Mouse (Mus musculus) embryonic facial prominence, embryonic 11.5 days (tissue): ENCODE results near the gene Cacna1i. TPM values are rescaled to one million over a fixed set of nuclear protein-coding genes. Genes with fewer than 3 reads are reported as not detected.

ENCODE experiments used
- ATAC-seq: fragments of 200-750 bp; cut with Nextera tagmentation; replicated peaks from 2 replicates; pipeline ENCODE4 v1.8.0; 2017; ENCODE audit warnings: low read depth; ENCODE audit not compliant: insufficient number of reproducible peaks, low FRiP score, low TSS enrichment
- DNase-seq: peaks from one replicate; pipeline ENCODE4 v3.0.0-alpha.2; 2015; ENCODE audit warnings: low spot score
- H3K27ac ChIP-seq: fragments of 300-500 bp; sonication (generic); replicated peaks from 2 replicates; pipeline ENCODE4 v1.5.1; 2014; ENCODE audit warnings: mild to moderate bottlenecking, low read depth, low read length, control low read depth
- H3K27me3 ChIP-seq: fragments of 300-500 bp; sonication (generic); 2 replicates; pipeline ENCODE4 v1.6.1; 2014; ENCODE audit warnings: mild to moderate bottlenecking, low read length, moderate library complexity, mixed read lengths; ENCODE audit not compliant: control insufficient read depth, insufficient read depth
- H3K36me3 ChIP-seq: fragments of 300-500 bp; sonication (generic); replicated peaks from 2 replicates; pipeline ENCODE4 v1.6.1; 2014; ENCODE audit warnings: low read depth, mild to moderate bottlenecking, low read length, moderate library complexity, mixed read lengths; ENCODE audit not compliant: control insufficient read depth, insufficient read depth
- H3K4me1 ChIP-seq: fragments of 300-500 bp; sonication (generic); 2 replicates; pipeline ENCODE4 v1.6.1; 2014; ENCODE audit warnings: low read length, mixed read lengths; ENCODE audit not compliant: control insufficient read depth, insufficient read depth
- H3K4me2 ChIP-seq: fragments of 300-500 bp; sonication (generic); 2 replicates; pipeline ENCODE4 v1.6.1; 2014; ENCODE audit warnings: low read depth, mild to moderate bottlenecking, control low read depth, low read length, moderate library complexity
- H3K4me3 ChIP-seq: fragments of 300-500 bp; sonication (generic); 2 replicates; pipeline ENCODE4 v1.5.1; 2014; ENCODE audit warnings: low read depth, low read length, control low read depth
- H3K9ac ChIP-seq: fragments of 300-500 bp; sonication (generic); replicated peaks from 2 replicates; pipeline ENCODE4 v1.6.1; 2014; ENCODE audit warnings: mild to moderate bottlenecking, control low read depth, low read length
- H3K9me3 ChIP-seq: fragments of 300-500 bp; sonication (generic); replicated peaks from 2 replicates; pipeline ENCODE4 v1.6.1; 2016; ENCODE audit warnings: mild to moderate bottlenecking, low read length, inconsistent platforms, mixed read lengths; ENCODE audit not compliant: control insufficient read depth
- WGBS: fragments of 180-500 bp; shearing (Covaris S2); extraction: QIAGEN DNeasy Blood & Tissue Kit; methylation state at CpG from one replicate; pipeline ENCODE4 v1.1.7; 2014; 5-methylcytosine and 5-hydroxymethylcytosine counted together
- polyA plus RNA-seq: library from polyadenylated mRNA; unstranded; fragments of >200 nt; fragmentation: Nextera tagmentation; extraction: Ambion mirVana; gene quantifications from 2 replicates; pipeline ENCODE4 v1.2.1, GENCODE M21; 2014

Cacna1i gene
- polyA plus RNA-seq, 1 experiment from 2014 or later = not detected

DNA sequence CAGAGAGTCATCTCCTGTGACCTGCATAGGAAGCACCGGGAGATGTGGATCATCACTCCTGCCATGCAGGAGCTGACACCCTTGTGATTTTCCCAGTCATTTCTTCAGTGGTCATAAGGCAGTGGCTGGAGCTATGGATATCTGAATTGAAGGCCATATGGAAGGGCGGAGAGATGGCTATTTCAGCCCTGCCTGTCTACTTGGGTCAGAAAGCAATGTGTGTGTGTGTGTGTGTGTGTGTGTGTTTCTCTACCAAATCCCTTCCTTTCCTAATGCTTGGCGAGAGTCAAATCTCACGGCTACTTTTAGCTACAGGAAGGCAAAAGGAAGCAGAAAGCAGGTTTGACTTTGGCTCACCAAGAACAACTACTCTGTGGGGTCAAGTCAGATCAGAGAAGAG is 39.9 kb downstream of the Cacna1i start:
- Histone ChIP-seq H3K27ac (no peak overlapping the region), H3K27me3 (no peaks in the 10 kb centered on the region), H3K4me1 (no peaks in the 10 kb centered on the region), H3K9me3 (no peaks in the 10 kb centered on the region), H3K4me3 (no peak overlapping the region), H3K36me3 (no peaks in the 10 kb centered on the region), H3K4me2 (no peak overlapping the region), H3K9ac (no peak overlapping the region)
- ATAC-seq (no peak), DNase-seq (no peak)
- WGBS = 90% methylated on average over 4 of the region's 4 CpGs

DNA sequence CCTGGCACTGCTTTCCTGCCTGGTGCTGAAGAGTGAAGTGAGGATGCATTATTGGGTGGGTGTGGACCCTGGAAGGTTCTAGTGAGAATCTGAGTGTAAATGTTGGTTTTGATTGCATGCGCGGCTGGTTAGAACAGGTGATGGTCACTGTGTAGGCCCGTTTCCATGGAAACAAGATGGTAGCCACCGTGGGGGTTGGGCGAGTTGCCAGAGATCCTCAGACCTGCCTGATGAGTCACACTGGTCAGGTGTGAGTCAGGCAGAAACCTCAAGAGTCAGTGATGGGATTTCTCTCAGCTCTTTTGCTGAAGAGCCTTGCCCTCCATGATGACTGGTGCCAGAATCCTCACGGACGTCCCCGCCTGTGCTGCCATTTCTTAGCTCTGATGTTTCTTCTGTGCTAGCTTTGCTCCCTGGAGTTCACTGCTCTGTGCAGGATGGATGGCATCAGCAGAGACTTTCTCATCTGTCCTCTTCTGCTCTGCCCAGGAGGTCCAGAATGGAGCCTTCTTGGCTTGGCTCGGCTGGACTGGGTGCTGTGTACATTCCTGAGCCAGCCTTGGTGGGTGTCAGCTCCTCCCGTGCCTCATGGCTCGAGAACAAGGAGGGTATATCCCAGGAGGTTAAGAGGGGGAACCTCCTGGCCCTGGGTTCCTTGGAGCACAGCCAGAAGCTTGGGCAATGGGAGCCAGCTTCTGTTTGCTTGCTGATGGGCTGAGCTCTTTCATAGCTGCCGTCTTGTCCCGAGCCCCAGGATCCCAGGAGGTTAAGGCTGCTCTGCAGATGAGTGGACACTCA is 40.9 kb downstream of the Cacna1i start:
- Histone ChIP-seq H3K9ac (no peak overlapping the region), H3K4me3 (no peak overlapping the region), H3K27ac (no peak overlapping the region), H3K36me3 (no peaks in the 10 kb centered on the region), H3K9me3 (no peaks in the 10 kb centered on the region), H3K27me3 (no peaks in the 10 kb centered on the region), H3K4me1 (no peaks in the 10 kb centered on the region), H3K4me2 (no peak overlapping the region)
- WGBS = 86% methylated on average over 13 of the region's 13 CpGs
- DNase-seq (no peak), ATAC-seq (no peak)

DNA sequence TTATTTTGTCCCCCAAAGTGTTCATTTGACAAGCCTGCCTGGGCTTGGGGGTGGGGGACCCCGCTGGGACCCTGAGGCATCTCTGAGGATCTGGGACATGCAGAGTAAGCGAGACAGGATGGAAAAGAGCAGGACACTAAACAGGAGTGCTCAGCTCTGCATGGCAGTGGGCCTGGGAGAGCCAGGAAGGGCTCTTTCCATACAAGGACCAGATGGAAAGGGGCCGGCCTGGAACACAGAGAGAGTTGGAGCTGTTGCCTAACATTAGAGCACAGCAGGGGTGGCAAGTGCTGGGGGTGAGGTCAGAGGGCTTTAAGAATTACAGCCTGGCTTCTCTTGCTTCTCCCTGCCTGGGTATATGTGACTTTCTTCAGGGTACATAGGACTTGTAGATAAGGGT is 43.2 kb downstream of the Cacna1i start:
- Histone ChIP-seq H3K9me3 (no peaks in the 10 kb centered on the region), H3K4me1 (no peaks in the 10 kb centered on the region), H3K36me3 (no peaks in the 10 kb centered on the region), H3K27me3 (no peaks in the 10 kb centered on the region), H3K27ac (no peak overlapping the region), H3K4me3 (no peak overlapping the region), H3K9ac (no peak overlapping the region), H3K4me2 (no peak overlapping the region)
- ATAC-seq (no peak), DNase-seq (no peak)
- WGBS = 65% methylated on average over 3 of the region's 3 CpGs

DNA sequence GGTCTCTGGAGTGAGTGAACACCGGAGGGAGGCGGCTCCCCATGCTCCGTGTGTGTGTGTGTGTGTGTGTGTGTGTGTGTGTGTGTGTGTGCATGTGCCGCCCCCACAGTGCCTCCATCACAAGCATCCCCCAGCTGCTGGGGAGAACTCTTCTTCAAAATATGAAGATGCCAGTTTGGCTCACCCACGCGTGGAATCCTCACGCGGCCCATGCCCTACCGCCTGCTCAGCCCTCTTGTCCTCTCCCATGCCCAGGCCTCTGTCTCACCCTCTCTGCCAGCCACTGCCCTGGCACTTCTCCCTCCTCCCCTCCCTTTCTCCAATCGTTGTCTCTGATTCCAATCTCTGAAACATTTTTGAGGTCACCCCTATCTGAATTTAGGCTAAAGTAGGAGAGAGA is 47.7 kb downstream of the Cacna1i start:
- Histone ChIP-seq H3K27ac (no peak overlapping the region), H3K4me3 (no peak overlapping the region), H3K9me3 (no peaks in the 10 kb centered on the region), H3K36me3 (no peaks in the 10 kb centered on the region), H3K4me2 (no peak overlapping the region), H3K4me1 (no peaks in the 10 kb centered on the region), H3K27me3 (no peaks in the 10 kb centered on the region), H3K9ac (no peak overlapping the region)
- WGBS = 90% methylated on average over 9 of the region's 10 CpGs
- DNase-seq (no peak), ATAC-seq (no peak)

GRCm38 (mm10) chr15:80335196-80335595 is 48.2 kb downstream of the Cacna1i start:
- Histone ChIP-seq H3K9ac (no peak overlapping the region), H3K9me3 (no peaks in the 10 kb centered on the region), H3K4me1 (no peaks in the 10 kb centered on the region), H3K4me3 (no peak overlapping the region), H3K27me3 (no peaks in the 10 kb centered on the region), H3K4me2 (no peak overlapping the region), H3K36me3 (no peaks in the 10 kb centered on the region), H3K27ac (no peak overlapping the region)
- DNase-seq = no peak
- 65% methylated on average over 7 of the region's 7 CpGs for WGBS
- no peak for ATAC-seq

DNA sequence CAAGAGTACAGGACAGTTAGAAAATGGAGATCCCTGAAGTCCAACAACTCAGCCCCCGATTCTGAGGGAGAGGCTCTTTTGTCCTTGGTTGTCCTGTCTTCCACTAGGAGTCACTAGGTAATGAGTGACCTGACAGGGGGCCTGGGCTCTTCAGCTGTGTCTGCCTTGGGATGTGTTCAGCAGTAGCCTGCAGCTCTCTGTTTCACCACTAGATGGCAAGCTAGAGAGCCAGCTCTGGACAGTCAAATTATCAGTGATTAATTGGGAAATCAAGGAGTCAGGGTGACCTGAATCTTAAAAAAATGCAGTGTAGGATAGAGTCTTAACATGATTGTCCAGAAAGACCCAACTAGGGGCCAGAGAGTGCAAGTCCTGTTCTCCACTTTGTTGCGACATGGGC is 53.3 kb downstream of the Cacna1i start:
- H3K9ac ChIP-seq = no peak overlapping the region
- no peaks in the 10 kb centered on the region for H3K27me3 ChIP-seq
- ATAC-seq (no peak), DNase-seq (peak; percentile 50)
- no peaks in the 10 kb centered on the region for H3K36me3 ChIP-seq
- no peak overlapping the region for H3K4me3 ChIP-seq
- H3K4me1 ChIP-seq = no peaks in the 10 kb centered on the region
- no peak overlapping the region for H3K4me2 ChIP-seq
- H3K27ac ChIP-seq = no peak overlapping the region
- WGBS = 75% methylated on average over 2 of the region's 2 CpGs
- no peaks in the 10 kb centered on the region for H3K9me3 ChIP-seq

GRCm38 (mm10) chr15:80342394-80342793 is 55.4 kb downstream of the Cacna1i start:
- Histone ChIP-seq H3K27me3 (no peaks in the 10 kb centered on the region), H3K27ac (no peak overlapping the region), H3K9ac (no peak overlapping the region), H3K4me1 (no peaks in the 10 kb centered on the region), H3K4me2 (no peak overlapping the region), H3K36me3 (no peaks in the 10 kb centered on the region), H3K9me3 (no peaks in the 10 kb centered on the region), H3K4me3 (no peak overlapping the region)
- ATAC-seq (no peak), DNase-seq (no peak)
- 79% methylated on average over 4 of the region's 4 CpGs for WGBS

- DNase-seq = no peak
Measured at GRCm38 (mm10) chr15:80343031-80343430, 56.0 kb downstream of the Cacna1i start.

More at GRCm38 (mm10) chr15:80343031-80343430, 56.0 kb downstream of the Cacna1i start:
- H3K4me3 ChIP-seq = no peak overlapping the region
- H3K9me3 ChIP-seq = no peaks in the 10 kb centered on the region
- no peak overlapping the region for H3K9ac ChIP-seq
- no peaks in the 10 kb centered on the region for H3K27me3 ChIP-seq
- H3K27ac ChIP-seq = no peak overlapping the region
- WGBS = 49% methylated on average over 10 of the region's 10 CpGs
- H3K4me1 ChIP-seq = no peaks in the 10 kb centered on the region
- no peaks in the 10 kb centered on the region for H3K36me3 ChIP-seq
- ATAC-seq = no peak
- no peak overlapping the region for H3K4me2 ChIP-seq
